Mouse (Mus musculus): Measurements from ENCODE around the gene Ccnf.

The Ccnf gene

GRCm38 (mm10) chr17:24223513-24223912 lies 27.8 kb downstream of the Ccnf start:
- no peak for DNase-seq (ENCODE audit: low spot score)

- DNase-seq (ENCODE audit: low spot score) = no peak
Observed at GRCm38 (mm10) chr17:24222653-24223052, 28.6 kb downstream of the Ccnf start.

- DNase-seq (ENCODE audit: low spot score) = peak; percentile 91
Observed at GRCm38 (mm10) chr17:24220435-24221411, 30.6 kb downstream of the Ccnf start, which contains the start of gene Tedc2. Gene Tedc2, minus strand, starts transcription at chr17:24220851.

- DNase-seq (ENCODE audit: low spot score) = no peak
Observed at GRCm38 (mm10) chr17:24216836-24217235, 34.4 kb downstream of the Ccnf start.

- DNase-seq (ENCODE audit: low spot score) = no peak
Observed at GRCm38 (mm10) chr17:24213186-24213585, 38.1 kb downstream of the Ccnf start.

- no peak for DNase-seq (ENCODE audit: low spot score)
Observed at GRCm38 (mm10) chr17:24212441-24213018, 38.8 kb downstream of the Ccnf start.

- DNase-seq (ENCODE audit: low spot score) = no peak
Observed at GRCm38 (mm10) chr17:24211631-24212440, 39.4 kb downstream of the Ccnf start.

GRCm38 (mm10) chr17:24210591-24210990 lies 40.7 kb downstream of the Ccnf start:
- DNase-seq (ENCODE audit: low spot score) = no peak

- no peak for DNase-seq (ENCODE audit: low spot score)
Observed at GRCm38 (mm10) chr17:24209916-24210240, 41.4 kb downstream of the Ccnf start.

GRCm38 (mm10) chr17:24209043-24209915 lies 42.0 kb downstream of the Ccnf start, which contains the start of gene Ntn3:
Gene Ntn3, minus strand, starts transcription at chr17:24209531.
- DNase-seq (ENCODE audit: low spot score) = no peak

- no peak for DNase-seq (ENCODE audit: low spot score)
Observed at GRCm38 (mm10) chr17:24208641-24209042, 42.6 kb downstream of the Ccnf start.

- no peak for DNase-seq (ENCODE audit: low spot score)
Observed at GRCm38 (mm10) chr17:24207768-24208640, 43.3 kb downstream of the Ccnf start.

- DNase-seq (ENCODE audit: low spot score) = peak; percentile 41
Observed at GRCm38 (mm10) chr17:24206451-24207351, 44.6 kb downstream of the Ccnf start.

GRCm38 (mm10) chr17:24205908-24206361 lies 45.3 kb downstream of the Ccnf start:
- DNase-seq (ENCODE audit: low spot score) = no peak

GRCm38 (mm10) chr17:24205284-24205888 lies 45.9 kb downstream of the Ccnf start, which contains the start of gene Tbc1d24:
Gene Tbc1d24, minus strand, starts transcription at chr17:24205562.
- DNase-seq (ENCODE audit: low spot score) = peak; percentile 83

- DNase-seq (ENCODE audit: low spot score) = no peak
Observed at GRCm38 (mm10) chr17:24204846-24205245, 46.4 kb downstream of the Ccnf start.

- no peak for DNase-seq (ENCODE audit: low spot score)
Observed at GRCm38 (mm10) chr17:24203611-24204534, 47.4 kb downstream of the Ccnf start.

GRCm38 (mm10) chr17:24203068-24203467 lies 48.2 kb downstream of the Ccnf start:
- no peak for DNase-seq (ENCODE audit: low spot score)

Data from T-cell, adult 2 months (primary cell).